Mouse (Mus musculus): Measurements from ENCODE around the gene Bcl9l. TPM values are rescaled to one million over a fixed set of nuclear protein-coding genes. Genes with fewer than 3 reads are reported as not detected.
A peak's percentile ranks its signal among the peaks of the same experiment; 100 is the strongest.

Bcl9l gene
- polyA plus RNA-seq, 1 experiment from 2014 or later: 12.4 TPM

GRCm38 (mm10) chr9:44488416-44488815 is 5.8 kb downstream of the Bcl9l start:
- H3K9ac ChIP-seq (replicated peaks; ENCODE audit: low read length): peak overlapping the region; percentile 26; the same call in 1 of the 2 replicates
- peak overlapping the region; percentile 92 for H3K4me3 ChIP-seq (ENCODE audit: low read length)
- WGBS: 22% methylated on average over 8 of the region's 8 CpGs
- ATAC-seq (ENCODE audit: low FRiP score, low TSS enrichment): no peak
- no peaks in the 10 kb centered on the region for H3K36me3 ChIP-seq (ENCODE audit: insufficient read depth, low read length)
- H3K27me3 ChIP-seq (ENCODE audit: insufficient read depth, low read length): no peaks in the 10 kb centered on the region
- H3K4me1 ChIP-seq (ENCODE audit: insufficient read depth, low read length): peaks cover 96% of the 10 kb centered on the region
- no peaks in the 10 kb centered on the region for H3K9me3 ChIP-seq (ENCODE audit: low read length)
- peak overlapping the region; percentile 94 for H3K27ac ChIP-seq (ENCODE audit: low read length)
- peak overlapping the region; percentile 82 for H3K4me2 ChIP-seq (replicated peaks; ENCODE audit: low read depth, low read length)

- Histone ChIP-seq H3K4me2 (replicated peaks; ENCODE audit: low read depth, low read length) (peak overlapping the region; percentile 82), H3K36me3 (ENCODE audit: insufficient read depth, low read length) (no peaks in the 10 kb centered on the region), H3K4me1 (ENCODE audit: insufficient read depth, low read length) (peaks cover 99% of the 10 kb centered on the region), H3K4me3 (ENCODE audit: low read length) (peak overlapping the region; percentile 92), H3K9me3 (ENCODE audit: low read length) (no peaks in the 10 kb centered on the region), H3K9ac (replicated peaks; ENCODE audit: low read length) (peak overlapping the region; percentile 57), H3K27ac (ENCODE audit: low read length) (peak overlapping the region; percentile 94), H3K27me3 (ENCODE audit: insufficient read depth, low read length) (no peaks in the 10 kb centered on the region)
- ATAC-seq (ENCODE audit: low FRiP score, low TSS enrichment): peak; percentile 47
- WGBS: 1% methylated on average over 5 of the region's 5 CpGs
These were observed 6.3 kb downstream of the Bcl9l start for GRCm38 (mm10) chr9:44488855-44489381.

GRCm38 (mm10) chr9:44489651-44490085 is 7.0 kb downstream of the Bcl9l start:
- Histone ChIP-seq H3K27me3 (ENCODE audit: insufficient read depth, low read length) (no peaks in the 10 kb centered on the region), H3K36me3 (ENCODE audit: insufficient read depth, low read length) (no peaks in the 10 kb centered on the region), H3K9ac (replicated peaks; ENCODE audit: low read length) (peak overlapping the region; percentile 57), H3K4me3 (ENCODE audit: low read length) (peak overlapping the region; percentile 92), H3K27ac (ENCODE audit: low read length) (peak overlapping the region; percentile 94), H3K4me1 (ENCODE audit: insufficient read depth, low read length) (peaks cover 99% of the 10 kb centered on the region), H3K9me3 (ENCODE audit: low read length) (no peaks in the 10 kb centered on the region), H3K4me2 (replicated peaks; ENCODE audit: low read depth, low read length) (peak overlapping the region; percentile 82)
- no peak for ATAC-seq (ENCODE audit: low FRiP score, low TSS enrichment)
- WGBS: 3% methylated on average over 17 of the region's 17 CpGs

GRCm38 (mm10) chr9:44490086-44490967 is 7.7 kb downstream of the Bcl9l start:
- Histone ChIP-seq H3K4me1 (ENCODE audit: insufficient read depth, low read length) (peaks cover 99% of the 10 kb centered on the region), H3K27me3 (ENCODE audit: insufficient read depth, low read length) (no peaks in the 10 kb centered on the region), H3K4me3 (ENCODE audit: low read length) (peak overlapping the region; percentile 92), H3K9ac (replicated peaks; ENCODE audit: low read length) (peak overlapping the region; percentile 57), H3K9me3 (ENCODE audit: low read length) (no peaks in the 10 kb centered on the region), H3K4me2 (replicated peaks; ENCODE audit: low read depth, low read length) (peak overlapping the region; percentile 82), H3K36me3 (ENCODE audit: insufficient read depth, low read length) (no peaks in the 10 kb centered on the region), H3K27ac (ENCODE audit: low read length) (peak overlapping the region; percentile 94)
- WGBS: 13% methylated on average over 13 of the region's 17 CpGs
- peak; percentile 13 for ATAC-seq (ENCODE audit: low FRiP score, low TSS enrichment)

- Histone ChIP-seq H3K27me3 (ENCODE audit: insufficient read depth, low read length) (no peaks in the 10 kb centered on the region), H3K9me3 (ENCODE audit: low read length) (no peaks in the 10 kb centered on the region), H3K36me3 (ENCODE audit: insufficient read depth, low read length) (no peaks in the 10 kb centered on the region), H3K4me2 (replicated peaks; ENCODE audit: low read depth, low read length) (no peak overlapping the region), H3K27ac (ENCODE audit: low read length) (peak overlapping the region; percentile 94), H3K4me1 (ENCODE audit: insufficient read depth, low read length) (peaks cover 94% of the 10 kb centered on the region), H3K9ac (replicated peaks; ENCODE audit: low read length) (peak overlapping the region; percentile 42; the same call in 1 of the 2 replicates), H3K4me3 (ENCODE audit: low read length) (no peak overlapping the region)
- no peak for ATAC-seq (ENCODE audit: low FRiP score, low TSS enrichment)
- 34% methylated on average over 10 of the region's 10 CpGs for WGBS
These were observed 8.7 kb downstream of the Bcl9l start for GRCm38 (mm10) chr9:44491351-44491750.

- no peak overlapping the region for H3K27ac ChIP-seq (ENCODE audit: low read length)
These were observed 10.2 kb downstream of the Bcl9l start for GRCm38 (mm10) chr9:44492631-44493461.

GRCm38 (mm10) chr9:44494261-44494862 is 11.7 kb downstream of the Bcl9l start:
- Histone ChIP-seq H3K4me3 (ENCODE audit: low read length) (peak overlapping the region; percentile 13; the same call in 1 of the 2 replicates), H3K27ac (ENCODE audit: low read length) (peak overlapping the region; percentile 87), H3K9ac (replicated peaks; ENCODE audit: low read length) (peak overlapping the region; percentile 49), H3K4me2 (replicated peaks; ENCODE audit: low read depth, low read length) (peak overlapping the region; percentile 25), H3K9me3 (ENCODE audit: low read length) (no peaks in the 10 kb centered on the region), H3K4me1 (ENCODE audit: insufficient read depth, low read length) (peaks cover 92% of the 10 kb centered on the region), H3K36me3 (ENCODE audit: insufficient read depth, low read length) (no peaks in the 10 kb centered on the region), H3K27me3 (ENCODE audit: insufficient read depth, low read length) (no peaks in the 10 kb centered on the region)
- ATAC-seq (ENCODE audit: low FRiP score, low TSS enrichment): no peak
- WGBS: 11% methylated on average over 11 of the region's 11 CpGs

More at GRCm38 (mm10) chr9:44492631-44493461, 10.2 kb downstream of the Bcl9l start:
- no peak overlapping the region for H3K4me3 ChIP-seq (ENCODE audit: low read length)
- ATAC-seq (ENCODE audit: low FRiP score, low TSS enrichment): no peak
- H3K27me3 ChIP-seq (ENCODE audit: insufficient read depth, low read length): no peaks in the 10 kb centered on the region
- peak overlapping the region; percentile 49; the same call in 1 of the 2 replicates for H3K9ac ChIP-seq (replicated peaks; ENCODE audit: low read length)
- peaks cover 94% of the 10 kb centered on the region for H3K4me1 ChIP-seq (ENCODE audit: insufficient read depth, low read length)
- H3K36me3 ChIP-seq (ENCODE audit: insufficient read depth, low read length): no peaks in the 10 kb centered on the region
- H3K4me2 ChIP-seq (replicated peaks; ENCODE audit: low read depth, low read length): no peak overlapping the region
- WGBS: 75% methylated on average over 17 of the region's 17 CpGs
- H3K9me3 ChIP-seq (ENCODE audit: low read length): no peaks in the 10 kb centered on the region

GRCm38 (mm10) chr9:44494863-44495809 is 12.5 kb downstream of the Bcl9l start:
- ATAC-seq (ENCODE audit: low FRiP score, low TSS enrichment): no peak
- Histone ChIP-seq H3K9ac (replicated peaks; ENCODE audit: low read length) (peak overlapping the region; percentile 49), H3K4me1 (ENCODE audit: insufficient read depth, low read length) (peaks cover 92% of the 10 kb centered on the region), H3K27me3 (ENCODE audit: insufficient read depth, low read length) (no peaks in the 10 kb centered on the region), H3K4me2 (replicated peaks; ENCODE audit: low read depth, low read length) (peak overlapping the region; percentile 25), H3K27ac (ENCODE audit: low read length) (peak overlapping the region; percentile 87), H3K9me3 (ENCODE audit: low read length) (no peaks in the 10 kb centered on the region), H3K36me3 (ENCODE audit: insufficient read depth, low read length) (no peaks in the 10 kb centered on the region), H3K4me3 (ENCODE audit: low read length) (0 out of 2 replicates have a peak overlapping the region, but pooled peaks have one; percentile 13)
- 35% methylated on average over 9 of the region's 9 CpGs for WGBS

Measured in kidney, embryonic 16.5 days (tissue).